Mouse (Mus musculus) midbrain, embryonic 16.5 days (tissue): ENCODE data around the gene Bmp10. TPM values are rescaled to one million over a fixed set of nuclear protein-coding genes. Genes with fewer than 3 reads are reported as not detected.

Experiments used
- ATAC-seq: fragments of 200-750 bp; cut with Nextera tagmentation; 2 replicates; pipeline ENCODE4 v1.8.0; 2017; ENCODE audit warnings: moderate TSS enrichment
- H3K27ac ChIP-seq: fragments of 300-500 bp; sonication (generic); 2 replicates; pipeline ENCODE4 v1.5.1; 2014; ENCODE audit warnings: mild to moderate bottlenecking, low read length, mixed read lengths
- H3K27me3 ChIP-seq: fragments of 300-500 bp; sonication (generic); 2 replicates; pipeline ENCODE4 v1.6.1; 2014; ENCODE audit warnings: low read depth, low read length, mixed read lengths; ENCODE audit not compliant: control insufficient read depth, insufficient read depth
- H3K36me3 ChIP-seq: fragments of 300-500 bp; sonication (generic); 2 replicates; pipeline ENCODE4 v1.6.1; 2014; ENCODE audit warnings: mild to moderate bottlenecking, low read length, moderate library complexity, mixed read lengths; ENCODE audit not compliant: control insufficient read depth, insufficient read depth
- H3K4me1 ChIP-seq: fragments of 300-500 bp; sonication (generic); 2 replicates; pipeline ENCODE4 v1.6.1; 2014; ENCODE audit warnings: mild to moderate bottlenecking, low read length, mixed read lengths; ENCODE audit not compliant: control insufficient read depth, insufficient read depth
- H3K4me2 ChIP-seq: fragments of 300-500 bp; sonication (generic); 2 replicates; pipeline ENCODE4 v1.6.1; 2014; ENCODE audit warnings: mild to moderate bottlenecking, low read length, mixed read lengths
- H3K4me3 ChIP-seq: fragments of 300-500 bp; sonication (generic); 2 replicates; pipeline ENCODE4 v1.5.1; 2014; ENCODE audit warnings: low read depth, mild to moderate bottlenecking, low read length, moderate library complexity, mixed read lengths
- H3K9ac ChIP-seq: fragments of 300-500 bp; sonication (generic); 2 replicates; pipeline ENCODE4 v1.6.1; 2014; ENCODE audit warnings: low read depth, low read length, mixed read lengths
- H3K9me3 ChIP-seq: fragments of 300-500 bp; sonication (generic); replicated peaks from 2 replicates; pipeline ENCODE4 v1.6.1; 2014; ENCODE audit warnings: mild to moderate bottlenecking, low read length, mixed read lengths; ENCODE audit not compliant: control insufficient read depth, poor library complexity, severe bottlenecking
- WGBS: fragments of 180-500 bp; shearing (Covaris S2); extraction: QIAGEN DNeasy Blood & Tissue Kit; methylation state at CpG from one replicate; pipeline ENCODE4 v1.1.7; 2014; 5-methylcytosine and 5-hydroxymethylcytosine counted together
- polyA plus RNA-seq: library from polyadenylated mRNA; unstranded; fragments of >200 nt; fragmentation: Nextera tagmentation; extraction: Ambion mirVana; gene quantifications from 2 replicates; pipeline ENCODE4 v1.2.1, GENCODE M21; 2015

The Bmp10 gene
- polyA plus RNA-seq, 1 experiment from 2014 or later: not detected

- no peaks in the 10 kb centered on the region for H3K36me3 ChIP-seq
- no peaks in the 10 kb centered on the region for H3K9me3 ChIP-seq
- ATAC-seq: no peak
- H3K9ac ChIP-seq: no peak overlapping the region
- no peak overlapping the region for H3K4me2 ChIP-seq
- H3K4me1 ChIP-seq: no peaks in the 10 kb centered on the region
- H3K27me3 ChIP-seq: no peaks in the 10 kb centered on the region
- 74% methylated on average over 5 of the region's 5 CpGs for WGBS
- no peak overlapping the region for H3K4me3 ChIP-seq
- H3K27ac ChIP-seq: no peak overlapping the region
These were observed 56.0 kb downstream of the Bmp10 start for GRCm38 (mm10) chr6:87484806-87485205.

Other genes with a start within 250 kb of the Bmp10 start
- 2.7 and 3.0 TPM in 2 replicates for gene Antxr1, start 93.2 kb upstream of the Bmp10 start, polyA plus RNA-seq
- gene Gkn1, start 78.1 kb upstream of the Bmp10 start, polyA plus RNA-seq: not detected in 2 replicates
- not detected in 2 replicates for gene Gkn2, start 55.6 kb upstream of the Bmp10 start, polyA plus RNA-seq
- gene Gkn3, start 40.1 kb upstream of the Bmp10 start, polyA plus RNA-seq: 0.76 and 0.88 TPM in 2 replicates
- gene Arhgap25, start 104.3 kb downstream of the Bmp10 start, polyA plus RNA-seq: 0.99 and 1.9 TPM in 2 replicates
- 1.6 and 2.8 TPM in 2 replicates for gene Prokr1, start 161.7 kb downstream of the Bmp10 start, polyA plus RNA-seq
- gene Aplf, start 243.2 kb downstream of the Bmp10 start, polyA plus RNA-seq: 7.1 and 7.7 TPM in 2 replicates